Mouse (Mus musculus): ENCODE measurements around the gene Teddm3. TPM values are rescaled to one million over a fixed set of nuclear protein-coding genes. Genes with fewer than 3 reads are reported as not detected.
"Not testable (repeated sequence)": the region's sequence is repeated elsewhere in the genome, so short reads cannot be mapped to it uniquely, and the experiment has no call there.

Teddm3 gene
- not detected in 2 replicates for polyA plus RNA-seq (2016; fragmentation: Nextera tagmentation; extraction: Ambion mirVana)

- ATAC-seq (ENCODE audit: low FRiP score, low read depth); H3K4me1 ChIP-seq; H3K36me3 ChIP-seq; H3K9ac ChIP-seq (replicated peaks); H3K4me2 ChIP-seq (replicated peaks); H3K4me3 ChIP-seq; H3K27me3 ChIP-seq; H3K9me3 ChIP-seq; H3K27ac ChIP-seq (replicated peaks): not testable (repeated sequence)
- WGBS: no CpG with 5 or more reads among the region's 2 CpGs
Observed at GRCm38 (mm10) chr16:21153900-21154299, at the start of gene Teddm3. Teddm3 (minus strand) TSS chr16:21154000.

- Histone ChIP-seq H3K4me3 (no peak overlapping the region), H3K4me1 (peaks cover 22% of the 10 kb centered on the region), H3K27ac (replicated peaks) (no peak overlapping the region), H3K9me3 (no peaks in the 10 kb centered on the region), H3K27me3 (0 out of 2 replicates have a peak, but pooled peaks cover 10% of the 10 kb centered on the region), H3K9ac (replicated peaks) (no peak overlapping the region), H3K4me2 (replicated peaks) (no peak overlapping the region), H3K36me3 (no peaks in the 10 kb centered on the region)
- WGBS: 82% methylated on average over 4 of the region's 4 CpGs
- no peak for ATAC-seq (ENCODE audit: low FRiP score, low read depth)
Observed at GRCm38 (mm10) chr16:21202731-21203130, 48.9 kb upstream of the Teddm3 start.

DNA sequence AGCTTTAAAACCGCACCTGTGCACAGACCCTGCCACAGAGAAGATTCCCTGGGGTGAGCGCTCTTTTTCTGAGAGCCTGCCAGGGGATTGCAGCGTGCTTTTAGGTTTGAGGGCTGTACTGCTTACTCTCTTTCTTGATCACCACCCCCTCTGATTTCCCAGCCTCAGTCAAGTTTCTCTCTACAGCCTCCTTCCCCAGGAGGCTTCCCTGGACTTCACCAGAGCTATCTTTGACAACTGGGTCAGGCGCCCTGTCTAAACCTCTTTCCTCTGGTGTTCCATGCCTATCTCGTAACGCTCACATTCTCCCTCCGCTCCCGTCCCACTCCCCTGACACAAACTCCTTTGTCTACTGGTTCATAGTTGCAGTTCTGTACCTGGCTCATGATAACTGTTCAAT, 45.6 kb upstream of the Teddm3 start:
- Histone ChIP-seq H3K27me3 (0 out of 2 replicates have a peak, but pooled peaks cover 10% of the 10 kb centered on the region), H3K4me1 (no peaks in the 10 kb centered on the region), H3K27ac (replicated peaks) (no peak overlapping the region), H3K4me3 (no peak overlapping the region), H3K36me3 (no peaks in the 10 kb centered on the region), H3K9ac (replicated peaks) (no peak overlapping the region), H3K9me3 (no peaks in the 10 kb centered on the region), H3K4me2 (replicated peaks) (no peak overlapping the region)
- 61% methylated on average over 8 of the region's 8 CpGs for WGBS
- ATAC-seq (ENCODE audit: low FRiP score, low read depth): no peak

DNA sequence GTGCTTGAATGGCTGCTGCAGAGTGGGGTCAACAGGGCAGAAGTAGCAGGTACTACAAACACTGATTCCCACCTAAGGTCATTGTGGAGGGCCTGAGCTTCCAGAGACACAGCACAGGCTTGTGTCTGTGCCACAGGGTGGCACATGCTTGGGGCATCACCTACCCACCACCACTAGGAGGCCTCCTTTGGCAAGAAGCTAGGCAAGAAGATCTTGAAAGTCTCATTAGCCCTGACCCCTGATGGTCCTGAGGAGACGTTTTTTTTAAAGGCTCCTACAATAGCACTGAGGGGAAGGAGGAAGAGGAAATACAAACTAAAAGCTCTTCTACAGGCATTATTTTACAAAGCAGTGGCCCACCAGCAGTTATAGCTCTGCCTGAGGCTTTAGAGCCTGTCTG, 44.7 kb upstream of the Teddm3 start:
- Histone ChIP-seq H3K27ac (replicated peaks) (no peak overlapping the region), H3K36me3 (no peaks in the 10 kb centered on the region), H3K9me3 (no peaks in the 10 kb centered on the region), H3K4me3 (no peak overlapping the region), H3K27me3 (0 out of 2 replicates have a peak, but pooled peaks cover 10% of the 10 kb centered on the region), H3K4me2 (replicated peaks) (no peak overlapping the region), H3K9ac (replicated peaks) (no peak overlapping the region), H3K4me1 (no peaks in the 10 kb centered on the region)
- 0% methylated on average over 1 of the region's 1 CpGs for WGBS
- ATAC-seq (ENCODE audit: low FRiP score, low read depth): no peak

- Histone ChIP-seq H3K27ac (replicated peaks) (no peak overlapping the region), H3K4me3 (no peak overlapping the region), H3K4me2 (replicated peaks) (no peak overlapping the region), H3K27me3 (0 out of 2 replicates have a peak, but pooled peaks cover 7% of the 10 kb centered on the region), H3K4me1 (no peaks in the 10 kb centered on the region), H3K36me3 (no peaks in the 10 kb centered on the region), H3K9me3 (no peaks in the 10 kb centered on the region), H3K9ac (replicated peaks) (no peak overlapping the region)
- ATAC-seq (ENCODE audit: low FRiP score, low read depth): no peak
- 88% methylated on average over 7 of the region's 7 CpGs for WGBS
Observed at GRCm38 (mm10) chr16:21198006-21198405, 44.2 kb upstream of the Teddm3 start.

GRCm38 (mm10) chr16:21197542-21197941, 43.7 kb upstream of the Teddm3 start:
- ATAC-seq (ENCODE audit: low FRiP score, low read depth): no peak
- no peak overlapping the region for H3K4me2 ChIP-seq (replicated peaks)
- 85% methylated on average over 4 of the region's 4 CpGs for WGBS

GRCm38 (mm10) chr16:21196576-21196975, 42.8 kb upstream of the Teddm3 start:
- Histone ChIP-seq H3K4me3 (no peak overlapping the region), H3K27ac (replicated peaks) (no peak overlapping the region), H3K4me2 (replicated peaks) (no peak overlapping the region), H3K27me3 (no peaks in the 10 kb centered on the region), H3K9ac (replicated peaks) (no peak overlapping the region), H3K9me3 (no peaks in the 10 kb centered on the region), H3K36me3 (no peaks in the 10 kb centered on the region), H3K4me1 (no peaks in the 10 kb centered on the region)
- no peak for ATAC-seq (ENCODE audit: low FRiP score, low read depth)
- 91% methylated on average over 3 of the region's 3 CpGs for WGBS

More at GRCm38 (mm10) chr16:21197542-21197941, 43.7 kb upstream of the Teddm3 start:
- Histone ChIP-seq H3K27me3 (0 out of 2 replicates have a peak, but pooled peaks cover 2% of the 10 kb centered on the region), H3K9me3 (no peaks in the 10 kb centered on the region), H3K9ac (replicated peaks) (no peak overlapping the region), H3K4me3 (no peak overlapping the region), H3K4me1 (no peaks in the 10 kb centered on the region), H3K36me3 (no peaks in the 10 kb centered on the region), H3K27ac (replicated peaks) (no peak overlapping the region)

DNA sequence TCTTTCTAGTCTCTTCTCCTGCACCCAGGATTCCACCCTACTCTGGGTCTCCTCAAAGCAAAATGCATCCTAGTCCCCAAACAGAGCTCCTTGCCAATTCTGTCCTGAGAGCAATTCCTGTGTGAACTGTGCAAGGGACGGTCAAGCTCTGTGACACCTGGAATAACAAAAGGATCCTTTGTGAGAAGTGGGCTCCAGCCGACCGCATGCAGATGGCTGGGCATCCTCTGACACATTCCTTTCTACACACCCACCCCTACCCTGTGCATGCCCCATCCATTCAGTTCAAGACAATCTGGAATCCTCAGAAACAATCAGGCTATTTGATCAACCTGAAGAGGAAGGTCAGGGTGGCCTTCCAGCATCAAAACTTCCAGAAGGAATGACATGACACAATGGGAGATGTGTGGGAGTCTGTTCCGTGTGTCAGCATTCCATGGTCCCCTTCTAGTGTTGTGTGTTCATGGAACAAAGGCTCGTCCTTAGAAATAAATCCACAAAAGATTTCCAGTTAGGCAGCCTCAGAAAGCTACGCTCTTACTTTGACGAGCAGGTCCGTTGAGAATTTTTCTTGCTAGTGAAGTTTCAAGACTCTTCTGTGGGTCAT, 41.6 kb upstream of the Teddm3 start:
- H3K27me3 ChIP-seq: no peaks in the 10 kb centered on the region
- 69% methylated on average over 8 of the region's 8 CpGs for WGBS
- no peak for ATAC-seq (ENCODE audit: low FRiP score, low read depth)

DNA sequence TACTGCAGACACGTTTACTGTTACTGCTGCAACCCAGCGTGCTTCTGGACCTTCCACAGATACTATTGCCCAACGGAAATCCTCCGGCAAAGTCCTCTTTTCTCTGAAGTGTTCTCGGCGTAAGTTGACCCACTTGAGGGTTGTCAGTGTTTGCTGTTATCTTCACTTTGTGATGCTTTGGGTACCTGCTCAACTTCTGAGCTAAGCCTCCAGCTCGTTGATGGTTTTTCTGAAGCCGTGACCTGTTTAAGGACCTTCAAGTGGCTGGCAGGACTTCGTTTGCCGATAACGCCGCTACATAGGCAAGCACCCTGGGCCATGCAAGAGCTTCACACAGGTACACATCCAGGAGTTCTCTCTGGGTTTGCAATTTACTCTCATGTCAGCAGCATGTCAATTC, 40.4 kb upstream of the Teddm3 start:
- no peak for ATAC-seq (ENCODE audit: low FRiP score, low read depth)
- no peak overlapping the region for H3K4me3 ChIP-seq
- no peaks in the 10 kb centered on the region for H3K4me1 ChIP-seq
- WGBS: 88% methylated on average over 12 of the region's 12 CpGs
- no peak overlapping the region for H3K4me2 ChIP-seq (replicated peaks)
- no peaks in the 10 kb centered on the region for H3K36me3 ChIP-seq
- H3K9me3 ChIP-seq: no peaks in the 10 kb centered on the region
- H3K27me3 ChIP-seq: no peaks in the 10 kb centered on the region
- H3K27ac ChIP-seq (replicated peaks): no peak overlapping the region
- H3K9ac ChIP-seq (replicated peaks): no peak overlapping the region

More for the DNA sequence above, 41.6 kb upstream of the Teddm3 start:
- no peak overlapping the region for H3K27ac ChIP-seq (replicated peaks)
- no peak overlapping the region for H3K4me2 ChIP-seq (replicated peaks)
- no peak overlapping the region for H3K9ac ChIP-seq (replicated peaks)
- H3K4me1 ChIP-seq: no peaks in the 10 kb centered on the region
- H3K36me3 ChIP-seq: no peaks in the 10 kb centered on the region
- H3K4me3 ChIP-seq: no peak overlapping the region
- H3K9me3 ChIP-seq: no peaks in the 10 kb centered on the region

- H3K9me3 ChIP-seq: no peaks in the 10 kb centered on the region
- no peak overlapping the region for H3K27ac ChIP-seq (replicated peaks)
- peak; percentile 54; the same call in 1 of the 2 replicates for ATAC-seq (ENCODE audit: low FRiP score, low read depth)
- no peaks in the 10 kb centered on the region for H3K27me3 ChIP-seq
- no peaks in the 10 kb centered on the region for H3K4me1 ChIP-seq
- 42% methylated on average over 7 of the region's 7 CpGs for WGBS
- no peak overlapping the region for H3K9ac ChIP-seq (replicated peaks)
- H3K4me2 ChIP-seq (replicated peaks): no peak overlapping the region
- H3K4me3 ChIP-seq: no peak overlapping the region
- H3K36me3 ChIP-seq: no peaks in the 10 kb centered on the region
Observed at GRCm38 (mm10) chr16:21192509-21193354, 38.9 kb upstream of the Teddm3 start.

DNA sequence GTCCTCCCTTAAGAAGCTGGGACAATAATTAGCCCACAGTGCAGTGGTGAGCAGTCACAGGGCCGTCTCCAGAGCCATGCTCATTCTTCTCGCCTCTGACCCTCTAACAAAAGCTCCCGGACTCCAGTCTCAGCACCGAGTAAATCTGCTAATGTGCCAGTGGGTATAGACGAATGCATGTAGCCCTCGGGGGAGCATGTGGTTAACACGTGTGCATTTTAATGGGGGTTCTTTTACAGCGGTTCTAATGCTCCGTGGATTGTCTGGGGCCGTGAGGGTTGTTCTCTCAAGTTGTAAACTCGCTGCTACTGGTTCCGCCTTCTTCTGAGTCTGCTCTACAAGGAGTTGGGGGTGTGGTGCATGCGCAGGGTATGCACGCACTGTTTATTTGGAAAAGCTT, 37.8 kb upstream of the Teddm3 start:
- Histone ChIP-seq H3K9ac (replicated peaks) (no peak overlapping the region), H3K4me1 (no peaks in the 10 kb centered on the region), H3K9me3 (no peaks in the 10 kb centered on the region), H3K27me3 (no peaks in the 10 kb centered on the region), H3K4me3 (no peak overlapping the region), H3K27ac (replicated peaks) (no peak overlapping the region), H3K4me2 (replicated peaks) (no peak overlapping the region), H3K36me3 (no peaks in the 10 kb centered on the region)
- 67% methylated on average over 14 of the region's 14 CpGs for WGBS
- no peak for ATAC-seq (ENCODE audit: low FRiP score, low read depth)

DNA sequence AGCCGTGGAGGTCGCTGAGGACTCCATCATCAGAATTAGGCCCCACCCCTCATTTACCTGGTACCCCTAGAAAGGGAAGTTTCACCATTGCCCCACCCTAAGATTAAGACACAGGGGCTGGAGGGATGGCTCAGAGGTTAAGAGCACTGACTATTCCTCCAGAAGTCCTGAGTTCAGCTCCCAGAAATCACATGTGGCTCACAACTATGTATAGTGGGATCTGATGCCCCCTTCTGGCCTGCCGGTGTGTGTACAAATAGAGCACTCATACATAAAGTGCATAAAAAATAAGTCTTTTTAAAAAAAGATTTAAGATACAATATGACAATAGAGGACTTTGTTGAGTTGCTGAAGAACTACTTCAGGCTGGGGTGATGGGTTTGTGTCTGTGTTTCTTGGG, 34.5 kb upstream of the Teddm3 start:
- H3K4me1 ChIP-seq: no peaks in the 10 kb centered on the region
- no peak overlapping the region for H3K9ac ChIP-seq (replicated peaks)
- H3K9me3 ChIP-seq: no peaks in the 10 kb centered on the region
- H3K27me3 ChIP-seq: no peaks in the 10 kb centered on the region
- H3K36me3 ChIP-seq: no peaks in the 10 kb centered on the region
- ATAC-seq (ENCODE audit: low FRiP score, low read depth): no peak
- no peak overlapping the region for H3K27ac ChIP-seq (replicated peaks)
- WGBS: 75% methylated on average over 3 of the region's 3 CpGs
- no peak overlapping the region for H3K4me2 ChIP-seq (replicated peaks)
- no peak overlapping the region for H3K4me3 ChIP-seq

Measured in midbrain, embryonic 12.5 days (tissue).